Mouse (Mus musculus) monocyte, adult 2 months (primary cell): ENCODE data around the gene Ppargc1a.

Experiments
- DNase-seq, 2 experiments: peaks; one replicate each; pipeline ENCODE4 v3.0.0; 2022; ENCODE audit warnings: low spot score in 2 of 2, low read depth in 1 of 2

Ppargc1a gene

DNA sequence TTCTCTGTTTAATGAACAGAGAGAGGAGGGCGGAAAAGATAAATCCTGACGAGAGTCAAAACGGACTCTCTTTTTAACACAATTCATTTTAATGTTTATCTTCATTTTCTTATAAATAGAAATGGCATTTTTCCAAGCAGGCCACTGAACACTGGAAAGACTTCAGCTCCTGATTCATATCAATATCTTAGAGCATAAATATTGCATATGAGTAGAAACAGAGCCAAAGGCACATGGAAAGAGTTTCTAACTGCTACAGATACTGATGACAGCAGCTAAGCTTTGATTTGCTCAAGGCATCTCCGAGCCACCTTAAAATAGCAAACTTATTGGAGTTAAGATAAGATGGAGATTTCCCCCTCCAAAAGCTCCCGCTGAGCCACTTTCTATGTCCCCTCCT lies 14.3 kb downstream of the Ppargc1a start:
- no peak for DNase-seq

DNA sequence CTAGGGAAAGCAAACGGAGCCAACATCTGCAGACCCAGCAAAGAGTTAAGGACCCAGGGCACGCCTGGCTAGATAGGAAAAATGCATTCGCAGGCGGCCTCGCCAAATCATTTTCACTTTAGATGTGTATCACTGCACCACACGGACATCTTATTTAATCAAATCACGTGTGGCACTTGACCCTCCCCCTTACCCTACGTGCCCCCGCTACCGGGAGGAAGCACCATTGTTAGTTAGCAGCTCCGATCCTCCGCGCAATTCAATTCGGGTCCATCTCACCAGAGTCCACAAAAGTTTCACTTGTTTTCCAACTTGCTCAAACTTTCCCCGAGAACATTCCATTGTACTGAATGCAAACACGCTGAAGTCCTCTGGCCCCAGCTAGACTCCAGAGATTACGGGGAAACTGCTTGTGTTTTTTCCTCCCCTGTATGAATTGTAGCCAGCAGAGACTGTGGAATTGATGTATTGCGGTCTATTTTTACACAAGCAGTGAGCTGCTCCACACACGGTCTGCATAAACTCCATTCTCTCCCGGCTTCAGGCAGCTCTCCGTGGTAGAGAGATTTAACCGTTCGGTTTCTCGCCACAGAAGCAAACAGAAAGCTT lies 14.9 kb downstream of the Ppargc1a start:
- peak in 1 of 2 experiments; percentile 6 for DNase-seq

DNA sequence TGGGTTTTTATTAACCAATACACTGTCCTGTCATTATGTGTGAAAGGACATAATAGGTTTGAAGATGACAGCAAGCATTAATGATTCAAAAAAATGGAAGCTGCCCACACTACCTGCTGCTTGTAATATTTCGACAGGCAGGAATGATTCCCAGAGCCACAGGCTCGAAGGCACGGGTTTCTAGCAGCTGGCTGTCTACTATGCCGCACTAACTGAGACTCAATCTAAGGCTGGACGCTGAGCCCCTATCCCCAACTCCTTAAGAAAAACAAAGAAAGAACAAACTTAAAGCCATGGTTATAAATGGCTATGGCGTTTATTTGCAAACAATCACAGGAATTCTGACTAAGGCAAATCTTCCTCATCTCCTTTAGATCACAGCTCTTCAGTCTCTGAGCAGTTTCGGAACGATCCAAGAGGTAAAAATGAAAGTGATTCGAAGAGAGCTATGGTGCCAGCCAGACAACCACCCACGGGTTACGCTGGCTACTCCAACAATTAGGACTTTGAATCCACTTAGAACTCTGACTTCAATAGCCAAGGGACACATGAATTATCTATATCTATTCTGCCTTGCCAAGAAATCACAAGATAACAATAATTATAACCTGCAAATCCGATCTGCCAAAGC lies 15.6 kb downstream of the Ppargc1a start:
- no peak for DNase-seq

DNA sequence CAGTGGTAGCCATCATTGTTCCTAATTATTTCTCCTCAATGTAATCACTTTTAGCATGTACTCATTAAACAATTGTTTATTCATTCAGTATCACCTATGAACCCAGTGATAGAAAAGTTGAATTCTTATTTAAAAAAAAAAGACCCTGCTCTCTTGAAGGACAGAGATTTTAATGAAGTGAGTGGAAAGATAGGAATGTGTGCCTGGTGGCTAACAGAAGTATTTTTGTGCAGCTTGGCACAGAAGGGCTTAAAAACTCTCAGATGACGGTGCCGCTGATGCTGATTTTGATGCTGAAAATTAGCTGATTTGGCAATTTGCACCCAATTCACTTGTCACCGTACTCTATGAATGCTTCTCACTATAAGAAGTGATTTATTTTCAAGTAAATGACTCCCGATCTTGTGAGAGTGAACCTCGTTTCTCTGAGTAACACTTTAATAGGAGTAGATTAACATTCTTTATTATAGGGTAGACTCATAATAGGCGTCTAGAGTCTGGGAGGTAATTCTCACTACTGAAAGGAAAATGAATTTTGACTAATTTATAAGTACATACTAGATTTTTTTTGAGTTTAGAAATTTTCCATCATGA lies 20.0 kb downstream of the Ppargc1a start:
- DNase-seq, result no peak

DNA sequence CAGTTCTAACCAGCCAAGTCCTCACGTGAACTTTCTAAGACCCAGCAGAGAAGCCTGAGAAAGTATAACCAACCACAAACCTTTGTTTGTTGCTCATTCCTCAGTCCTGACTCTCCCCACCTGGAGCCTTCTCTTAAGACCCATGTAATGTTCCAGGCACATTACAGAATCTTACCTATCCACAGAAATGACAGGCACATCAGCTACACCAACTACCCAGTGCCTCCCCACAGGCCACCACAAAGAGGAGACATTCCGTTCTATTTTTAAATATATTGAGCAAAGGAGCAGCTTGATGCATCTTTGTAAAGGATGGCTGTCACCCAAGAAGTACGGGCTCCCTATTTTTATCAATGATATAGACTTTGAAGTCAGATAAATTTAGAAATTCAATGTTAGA lies 20.7 kb downstream of the Ppargc1a start:
- DNase-seq, result no peak

DNA sequence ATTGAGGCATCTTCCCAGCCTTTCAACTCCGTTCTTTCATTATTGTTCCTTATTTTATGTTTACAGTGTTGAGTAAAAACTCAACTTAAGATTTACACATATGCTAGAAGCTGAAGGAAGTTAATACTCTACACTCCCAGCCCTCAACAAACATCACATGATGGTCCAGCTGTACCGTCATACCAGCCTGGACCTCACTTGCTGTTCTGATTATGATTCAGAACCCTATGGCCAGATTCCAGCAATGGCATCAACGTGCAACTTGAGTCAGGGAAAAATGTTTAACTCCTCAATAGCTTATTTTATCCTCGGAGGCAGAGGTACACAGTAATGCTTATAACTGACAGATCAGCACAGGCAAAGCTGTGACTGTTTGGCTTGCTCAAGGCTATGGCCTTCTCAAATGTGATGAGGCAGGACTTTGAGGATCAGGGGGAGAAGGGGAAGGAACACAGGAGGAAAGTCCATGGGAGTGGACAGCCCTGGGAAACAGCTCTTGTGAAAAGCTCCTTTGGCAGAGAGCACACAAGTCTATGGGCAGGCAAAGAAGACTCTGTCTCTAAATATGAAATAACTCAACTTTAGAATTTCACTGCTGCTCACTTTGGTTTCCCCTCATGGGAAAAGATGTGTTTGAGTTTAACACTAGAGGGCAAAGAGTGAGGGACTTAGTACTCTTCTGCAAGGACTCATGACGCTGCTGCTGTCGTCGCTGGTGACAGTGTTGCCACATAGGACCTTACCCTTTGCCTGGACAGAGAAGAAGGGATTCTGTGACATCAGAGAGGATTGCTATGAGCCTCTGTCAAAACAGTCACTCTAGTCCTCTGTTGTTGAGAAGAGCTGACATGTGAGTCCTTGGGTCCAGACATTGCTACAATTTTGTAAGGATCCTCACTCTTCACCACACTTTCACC lies 22.1 kb downstream of the Ppargc1a start:
- no peak for DNase-seq

DNA sequence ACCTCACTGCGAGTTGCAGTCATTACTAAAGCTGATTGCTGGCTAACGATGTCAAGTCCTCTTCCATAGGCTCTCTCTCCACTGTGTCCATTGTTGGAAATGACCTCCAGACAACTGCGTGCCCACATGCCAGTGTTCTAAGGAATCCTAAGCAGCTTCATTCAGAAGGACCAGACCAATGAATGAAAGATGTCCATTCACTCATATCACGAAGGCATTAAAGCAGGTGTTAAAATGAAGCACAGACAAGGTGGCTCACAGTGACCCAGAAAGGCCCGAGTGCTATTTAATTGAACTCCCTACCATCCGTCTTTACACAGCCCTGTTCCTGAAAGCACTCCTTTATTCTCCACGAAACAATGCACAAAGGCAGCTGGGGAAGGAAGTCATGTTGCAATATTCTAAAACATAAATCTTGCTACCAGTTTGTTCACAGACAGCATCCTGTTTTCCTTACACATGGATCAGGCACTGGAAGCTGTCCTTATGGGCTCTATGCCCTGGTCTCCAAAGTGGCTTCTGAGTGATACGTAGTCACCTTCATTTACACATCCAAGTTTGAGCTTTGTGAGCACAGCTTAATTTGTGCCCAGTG lies 23.3 kb downstream of the Ppargc1a start:
- DNase-seq, result no peak

DNA sequence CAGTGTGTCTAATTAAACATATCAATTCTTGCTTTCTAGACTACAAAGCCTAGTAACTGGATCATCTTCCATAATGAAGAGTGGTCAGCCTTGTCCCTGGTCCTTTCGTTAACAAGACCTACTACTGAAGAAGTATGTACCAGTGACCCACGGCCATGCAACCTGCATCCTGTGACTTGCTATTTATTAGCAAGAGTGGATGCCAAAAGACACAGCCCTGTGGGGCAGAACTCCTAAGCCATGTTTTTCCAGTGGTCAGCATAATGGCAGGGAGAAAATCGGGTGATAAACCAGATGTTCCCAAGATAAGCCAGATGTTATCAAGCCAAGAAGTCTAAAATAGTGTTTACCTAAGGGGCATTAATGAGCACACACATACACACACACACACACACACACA lies 26.0 kb downstream of the Ppargc1a start:
- no peak for DNase-seq

DNA sequence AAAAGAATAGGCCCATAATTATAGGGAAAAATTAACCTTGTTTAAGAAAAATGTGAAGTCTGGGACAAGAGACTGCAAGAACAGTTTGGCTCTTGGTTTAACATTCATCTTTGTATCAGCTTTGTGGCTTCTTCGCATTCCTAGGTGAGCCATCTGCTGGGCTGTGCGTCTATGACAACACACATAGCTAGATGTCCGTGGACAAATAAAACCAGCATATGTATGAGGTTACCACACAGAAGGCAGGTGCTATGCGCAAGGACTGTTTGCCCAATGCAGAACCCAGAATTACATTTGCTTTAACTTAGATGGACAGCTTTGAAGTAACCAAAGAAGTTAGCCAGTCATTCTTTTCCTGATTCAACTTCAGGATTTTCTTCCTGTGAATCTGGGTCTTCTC lies 26.7 kb downstream of the Ppargc1a start:
- DNase-seq, result no peak

DNA sequence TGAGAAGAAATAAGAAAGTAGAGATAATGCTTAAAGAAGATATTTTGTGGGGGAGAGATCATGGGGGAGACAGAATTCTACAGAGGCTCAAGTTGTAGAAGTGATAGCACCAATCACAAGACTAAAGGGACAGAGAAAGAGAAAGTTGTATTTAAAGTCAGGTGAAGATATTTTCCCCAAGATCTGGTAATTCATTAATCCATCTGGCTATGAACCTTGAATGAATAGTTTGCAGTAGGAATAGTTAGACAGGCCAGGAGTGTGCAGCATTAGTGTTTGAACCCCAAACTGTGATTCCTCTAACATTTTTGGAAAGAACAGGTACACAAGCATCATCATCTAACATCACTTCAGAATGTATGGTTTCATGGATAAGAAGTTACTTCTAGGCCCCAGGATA lies 28.0 kb downstream of the Ppargc1a start:
- no peak for DNase-seq

DNA sequence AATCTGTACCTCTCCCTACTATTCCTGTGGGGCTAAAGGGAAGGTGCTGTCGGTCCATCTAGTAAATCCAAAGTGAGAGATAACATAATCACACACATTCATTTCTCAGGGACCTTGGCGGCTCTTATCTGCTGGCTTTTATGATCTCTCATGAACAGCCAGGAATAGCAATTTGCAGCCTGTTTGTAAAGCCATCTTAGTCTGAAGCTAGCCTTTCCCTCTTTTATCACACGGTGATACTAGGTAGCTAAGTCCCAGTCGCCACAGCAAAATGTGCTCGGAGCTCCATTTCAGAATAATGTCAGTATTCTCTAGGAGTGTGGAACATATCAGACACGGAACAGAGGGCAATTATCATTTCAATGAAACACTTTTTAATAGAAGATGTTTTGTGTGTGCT lies 29.2 kb downstream of the Ppargc1a start:
- no peak for DNase-seq

DNA sequence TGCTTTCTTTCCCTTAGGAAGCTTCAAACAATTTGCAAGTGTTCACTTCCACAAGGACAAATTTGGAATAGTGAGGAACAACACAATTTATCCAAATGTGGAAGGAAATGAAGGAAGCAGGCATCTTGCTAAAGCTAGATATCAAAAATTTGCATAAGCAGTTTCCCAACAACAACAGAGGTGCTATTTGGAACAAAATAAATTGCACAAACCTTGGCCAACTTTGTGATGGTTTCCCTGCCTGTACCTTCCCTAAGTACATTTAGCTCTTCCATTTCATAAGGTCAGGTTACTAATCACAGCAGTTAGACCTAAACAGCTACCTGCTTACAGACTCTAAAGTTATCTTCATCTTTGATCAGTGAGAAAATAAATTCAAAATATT lies 29.9 kb downstream of the Ppargc1a start:
- no peak for DNase-seq

DNA sequence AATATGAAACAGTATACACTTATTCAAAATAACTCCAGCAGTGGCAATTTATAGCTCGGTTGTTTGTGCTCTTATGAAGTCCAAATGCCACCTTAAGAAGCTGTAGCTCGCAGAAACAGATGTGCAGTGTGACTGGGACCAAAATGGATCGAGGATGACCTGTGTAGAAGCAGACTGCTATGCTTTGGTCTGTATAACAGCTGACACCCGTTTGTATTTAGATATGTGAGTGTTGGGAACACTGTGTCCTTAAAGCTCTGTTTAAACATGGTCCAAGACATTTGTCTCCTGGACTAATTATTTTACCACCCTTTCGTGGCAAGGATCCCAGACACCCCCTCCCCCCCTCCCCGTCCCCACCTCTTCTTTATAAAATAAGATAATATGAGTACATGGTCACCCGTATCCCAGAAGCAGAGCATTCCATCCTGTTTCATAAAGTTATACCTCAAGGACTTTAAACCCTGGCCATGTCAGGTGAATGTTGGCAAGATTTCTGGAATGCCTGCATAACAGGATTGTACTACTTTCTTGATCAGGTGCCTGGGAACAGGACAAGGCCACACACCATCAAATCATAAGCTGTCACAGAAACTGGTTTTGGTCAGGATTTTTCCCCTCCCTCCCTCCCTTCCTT lies 30.4 kb downstream of the Ppargc1a start:
- no peak for DNase-seq

DNA sequence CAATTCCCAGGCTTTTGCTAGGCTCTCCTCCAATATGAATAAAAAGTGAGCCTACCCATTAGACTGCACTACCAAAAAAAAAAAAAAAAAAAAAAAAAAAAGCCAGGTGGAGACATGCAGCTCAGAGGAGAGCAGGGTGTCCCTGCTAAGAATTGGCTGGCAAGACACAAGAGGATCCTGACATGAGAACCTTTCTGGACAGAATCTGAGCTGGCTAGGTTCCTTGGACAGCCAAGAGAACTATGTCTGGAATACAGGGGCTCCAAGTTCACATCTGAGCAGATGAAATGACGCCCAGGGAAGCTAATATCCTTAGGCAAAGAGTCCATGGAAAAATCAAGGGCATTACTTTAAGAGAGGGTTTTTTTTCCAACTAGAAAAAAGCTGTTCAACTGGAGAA lies 33.1 kb downstream of the Ppargc1a start:
- DNase-seq, result no peak

DNA sequence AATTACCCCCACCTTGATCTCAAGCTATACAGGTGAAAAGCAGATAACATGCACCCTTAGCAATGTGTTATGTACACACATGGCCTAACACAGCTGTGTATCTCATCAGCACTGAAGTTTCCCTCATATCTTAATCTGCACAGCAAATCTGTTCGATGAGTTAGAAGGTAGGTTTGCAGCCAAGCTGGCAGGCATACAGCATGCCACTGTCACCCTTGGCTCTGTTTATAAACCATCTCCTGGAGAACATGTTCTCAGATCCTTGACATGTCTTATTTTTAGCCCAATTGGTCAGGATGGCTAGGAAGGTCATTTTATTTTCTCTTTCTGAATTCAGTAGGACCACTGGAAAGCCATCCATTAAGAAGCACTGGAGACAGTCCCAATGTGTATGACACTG lies 36.2 kb downstream of the Ppargc1a start:
- no peak for DNase-seq

DNA sequence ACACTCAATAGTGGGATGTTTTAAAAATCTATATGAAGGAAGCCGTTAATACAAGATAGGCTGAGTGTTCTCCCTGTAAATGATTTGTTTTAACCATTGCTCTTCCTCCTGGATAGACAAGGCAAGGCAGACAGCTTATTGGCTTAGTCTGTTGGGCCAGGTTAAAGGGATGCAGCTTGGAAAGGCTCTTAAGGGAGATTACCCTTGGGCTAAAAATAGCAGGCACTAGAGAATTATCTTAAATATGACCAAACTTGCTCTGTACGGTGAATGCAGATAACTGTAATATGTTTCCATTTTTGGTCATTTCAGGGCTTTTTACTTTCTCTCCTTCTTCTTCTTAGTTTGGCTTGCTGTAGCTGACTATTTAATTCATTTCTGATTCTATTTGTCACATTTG lies 38.1 kb downstream of the Ppargc1a start:
- DNase-seq, result no peak

DNA sequence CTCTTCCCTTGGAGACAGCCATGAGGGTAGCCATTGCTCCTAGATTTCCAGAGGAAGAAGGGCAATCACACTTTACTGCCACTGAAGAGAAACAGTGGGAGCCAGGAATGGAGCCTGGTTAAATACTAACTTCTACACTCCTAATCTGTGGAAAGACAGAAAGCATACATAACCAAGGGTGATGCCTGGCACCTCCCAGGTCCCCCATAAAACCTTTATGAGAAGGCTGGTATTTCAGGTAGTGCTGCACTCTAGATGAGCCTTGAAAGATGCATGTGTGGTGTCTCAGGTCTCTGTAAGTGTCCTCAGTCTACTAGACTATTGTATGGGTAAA lies 39.4 kb downstream of the Ppargc1a start:
- DNase-seq, result no peak

DNA sequence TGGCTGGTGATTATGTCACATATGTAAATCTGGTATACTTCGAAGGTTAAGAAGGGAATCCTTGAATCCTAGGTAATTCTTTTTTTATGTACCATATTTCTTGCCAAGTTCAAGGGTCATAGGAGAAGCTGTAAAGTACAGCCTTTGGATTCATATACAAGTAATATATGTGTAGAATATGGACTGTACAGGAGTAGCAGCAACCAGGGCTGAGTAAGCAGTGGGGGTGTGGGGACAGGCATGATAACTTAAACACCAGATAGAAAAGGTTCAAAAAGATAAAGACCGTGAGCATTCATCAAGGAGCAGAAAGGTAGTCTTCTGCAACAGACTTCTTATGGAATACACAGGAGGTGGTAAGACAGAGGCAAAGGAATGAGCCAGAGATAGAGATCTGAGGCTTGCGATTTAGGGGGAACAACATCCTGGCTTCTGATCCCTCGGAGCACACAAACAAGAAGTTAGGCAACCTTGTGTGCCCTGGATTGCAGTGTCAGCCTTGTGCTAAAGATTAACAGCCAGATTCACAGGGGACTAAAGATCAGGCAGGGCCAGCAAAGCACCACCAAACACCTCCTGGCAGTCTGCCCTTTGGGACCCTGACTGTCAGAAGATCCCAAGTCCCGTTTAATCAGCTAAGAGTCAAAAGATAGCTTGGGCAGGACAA lies 39.9 kb downstream of the Ppargc1a start:
- DNase-seq, result no peak

DNA sequence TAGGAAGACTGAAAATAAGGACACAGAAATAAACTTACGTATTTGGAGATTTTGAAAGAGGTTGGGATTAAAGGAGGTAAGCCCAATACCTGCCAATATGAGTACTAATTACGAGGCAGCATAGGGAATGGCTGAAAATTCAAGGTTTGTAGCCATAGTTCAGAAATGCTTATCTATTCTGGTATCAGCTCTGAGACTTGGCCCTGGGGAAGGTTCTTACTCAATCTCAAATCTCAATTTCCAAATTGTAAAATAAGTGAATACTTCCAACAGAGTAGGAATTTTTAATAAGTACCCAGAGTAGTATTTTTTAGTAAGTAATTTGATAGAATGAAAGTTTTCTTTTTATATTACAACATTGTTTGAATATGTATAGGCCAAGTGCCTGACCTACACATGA lies 41.7 kb downstream of the Ppargc1a start:
- no peak for DNase-seq

DNA sequence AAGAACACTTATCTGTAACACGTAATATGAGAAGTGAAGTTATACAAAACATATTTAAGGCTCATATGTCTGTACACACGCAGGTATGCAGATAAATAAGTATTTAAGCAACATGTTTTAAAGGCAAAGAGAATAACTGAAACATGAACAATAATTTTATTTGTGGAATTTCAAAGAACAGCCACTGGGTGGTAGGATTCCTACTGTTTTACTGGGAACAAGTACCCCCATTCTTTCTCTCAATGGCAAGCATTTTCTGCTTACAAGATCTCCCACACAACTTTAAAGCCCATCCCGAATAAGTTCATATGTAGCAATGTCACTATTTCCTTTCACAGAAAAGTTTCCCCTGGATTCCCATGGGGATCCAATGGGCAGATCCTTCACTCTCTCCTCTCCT lies 46.7 kb downstream of the Ppargc1a start:
- DNase-seq, result no peak
